Mouse (Mus musculus) left cerebral cortex, postnatal 36 days (tissue): Measurements from ENCODE around the gene Pigh. TPM values are rescaled to one million over a fixed set of nuclear protein-coding genes. Genes with fewer than 3 reads are reported as not detected.

ENCODE experiments used
- DNase-seq, 2 experiments: peaks; one replicate each; pipeline ENCODE4 v3.0.0; 2021 to 2022; ENCODE audit warnings: low spot score in 2 of 2, mixed read lengths in 1 of 2
- intact Hi-C: fragments of 180-260 bp; cut with DNase I; formaldehyde crosslinking; loops from one replicate; pipeline ENCODE4 v1.15.1; 2025
- total RNA-seq, 2 experiments: library from RNA; stranded (reverse); gene quantifications; 2 replicates each; pipeline ENCODE4 v1.2.3; 2021

Pigh gene
- total RNA-seq: 10 to 100 TPM in 1 of 2 experiments, 1 to 10 TPM in 1; 9.3 to 10.8 TPM

DNA sequence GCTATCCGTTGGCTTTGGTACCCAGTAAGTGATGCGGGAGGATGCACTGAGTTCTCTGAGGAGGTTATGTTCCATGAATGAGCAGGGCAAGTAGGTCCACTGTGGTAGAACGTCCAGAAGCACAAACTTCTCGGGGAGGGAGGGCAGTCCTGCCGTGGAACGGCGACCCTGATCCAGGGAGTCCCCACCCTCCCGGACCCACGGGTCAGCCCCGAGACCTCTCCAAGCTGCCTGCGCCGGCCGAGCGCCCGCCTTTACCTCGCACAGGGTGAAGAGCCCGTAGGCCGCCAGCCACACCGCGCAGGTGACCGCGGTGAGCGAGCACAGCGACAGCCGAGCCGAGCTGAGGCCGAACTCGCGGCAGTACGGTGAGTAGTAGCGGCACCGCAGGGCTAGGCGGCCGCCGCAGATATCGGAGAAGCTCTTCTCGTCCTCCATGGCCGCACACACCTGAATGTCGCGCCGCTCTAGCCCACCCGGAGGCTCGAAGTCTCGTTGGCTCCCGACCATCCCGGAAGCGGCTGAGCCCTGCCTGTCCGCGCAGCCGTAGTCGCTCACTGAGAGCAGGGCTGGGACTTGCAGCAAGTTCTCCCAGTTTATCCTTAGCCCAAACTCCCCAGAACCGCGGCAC is at the start of gene Pigh:
Pigh (minus strand) TSS at position 470 of the 631 bp plus-strand sequence.
- intact Hi-C loops: loop anchor here (2.0 kb wide), 1 partner anchor 170 kb away; no protein-coding TSS in a partner anchor
- DNase-seq: peak; percentile 85

DNA sequence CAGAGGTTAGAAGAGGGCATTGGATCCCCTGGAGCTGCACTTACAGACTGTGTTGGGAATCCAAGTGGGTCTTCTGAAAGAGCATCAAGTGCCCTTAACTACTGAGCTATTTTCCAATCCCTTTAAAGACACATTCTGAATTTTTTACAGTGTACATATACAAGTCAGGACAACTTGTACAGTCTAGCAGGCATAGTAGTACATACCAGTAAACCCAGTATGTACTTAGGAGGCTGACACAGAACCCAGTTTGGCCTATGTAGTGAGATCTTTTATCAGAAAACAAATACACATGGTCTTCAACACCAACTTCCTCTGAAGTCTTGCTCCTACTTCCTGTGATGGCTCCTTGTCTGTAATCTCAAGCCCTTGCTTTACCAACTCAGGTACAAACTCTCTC is 49.5 kb upstream of the Pigh start:
- intact Hi-C loops: no loop called here
- DNase-seq: no peak

DNA sequence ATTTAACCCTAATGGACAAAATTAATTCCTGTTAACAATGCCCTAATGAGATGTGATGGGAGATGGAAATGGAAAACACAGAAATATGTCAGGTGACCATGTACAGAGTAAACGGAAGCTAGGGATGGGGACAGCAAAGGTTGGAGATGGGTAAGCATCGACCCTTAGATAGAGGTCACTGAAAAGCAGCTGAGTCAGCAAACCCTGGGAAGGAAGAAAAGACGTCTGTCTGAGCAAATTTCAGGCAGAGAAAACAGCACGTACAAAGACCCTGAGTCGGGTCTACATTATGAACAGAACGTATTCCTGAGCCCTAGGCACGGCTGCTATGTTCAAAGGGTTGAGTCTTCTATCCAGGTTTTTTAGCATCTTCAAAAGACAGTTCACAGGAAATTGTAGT is 47.5 kb upstream of the Pigh start:
- intact Hi-C loops: no loop called here

DNA sequence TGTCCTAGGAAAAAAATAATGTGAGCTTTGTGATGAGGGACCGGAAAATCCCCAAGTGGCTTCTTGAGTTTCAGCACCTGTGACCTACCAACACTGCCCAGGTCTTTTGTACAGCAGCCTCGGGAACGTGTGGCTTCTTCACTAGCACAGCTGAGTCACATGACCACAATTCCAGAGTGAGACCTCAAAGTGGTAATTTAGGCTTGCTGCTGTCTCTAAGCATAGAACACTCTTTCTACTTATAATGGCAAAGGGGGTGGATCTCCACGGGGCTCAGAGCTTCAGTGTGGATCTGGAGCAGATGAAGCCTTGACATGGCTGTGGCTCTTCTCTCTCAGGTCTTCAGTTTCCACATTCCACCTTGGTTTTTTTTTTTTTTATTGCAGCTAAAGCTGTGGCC is 45.7 kb upstream of the Pigh start:
- peak in 1 of 2 experiments; percentile 11 for DNase-seq
- intact Hi-C loops: no loop called here

More for the DNA sequence above, 47.5 kb upstream of the Pigh start:
- DNase-seq: no peak

DNA sequence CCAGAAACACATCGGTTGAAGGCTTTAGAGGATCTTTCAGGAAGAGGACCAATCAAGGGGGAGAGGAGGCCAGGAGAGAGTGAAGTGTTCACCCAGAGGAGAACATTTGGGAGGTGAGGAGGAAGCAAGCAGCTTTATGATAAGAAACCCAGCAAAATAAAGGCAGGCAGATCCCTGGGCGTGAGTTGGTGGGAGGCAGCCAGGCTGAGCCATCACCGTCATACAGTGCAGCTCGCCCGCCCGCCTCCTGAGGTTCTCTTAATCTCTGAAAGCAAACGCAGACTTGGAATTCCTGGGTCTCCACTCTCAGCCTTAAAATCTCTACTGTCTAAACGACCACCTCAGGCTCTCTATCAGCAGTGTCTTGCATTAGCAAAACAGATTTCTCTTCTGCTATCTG is 45.2 kb upstream of the Pigh start:
- peak; percentile 8 to 23 for DNase-seq
- intact Hi-C loops: no loop called here

DNA sequence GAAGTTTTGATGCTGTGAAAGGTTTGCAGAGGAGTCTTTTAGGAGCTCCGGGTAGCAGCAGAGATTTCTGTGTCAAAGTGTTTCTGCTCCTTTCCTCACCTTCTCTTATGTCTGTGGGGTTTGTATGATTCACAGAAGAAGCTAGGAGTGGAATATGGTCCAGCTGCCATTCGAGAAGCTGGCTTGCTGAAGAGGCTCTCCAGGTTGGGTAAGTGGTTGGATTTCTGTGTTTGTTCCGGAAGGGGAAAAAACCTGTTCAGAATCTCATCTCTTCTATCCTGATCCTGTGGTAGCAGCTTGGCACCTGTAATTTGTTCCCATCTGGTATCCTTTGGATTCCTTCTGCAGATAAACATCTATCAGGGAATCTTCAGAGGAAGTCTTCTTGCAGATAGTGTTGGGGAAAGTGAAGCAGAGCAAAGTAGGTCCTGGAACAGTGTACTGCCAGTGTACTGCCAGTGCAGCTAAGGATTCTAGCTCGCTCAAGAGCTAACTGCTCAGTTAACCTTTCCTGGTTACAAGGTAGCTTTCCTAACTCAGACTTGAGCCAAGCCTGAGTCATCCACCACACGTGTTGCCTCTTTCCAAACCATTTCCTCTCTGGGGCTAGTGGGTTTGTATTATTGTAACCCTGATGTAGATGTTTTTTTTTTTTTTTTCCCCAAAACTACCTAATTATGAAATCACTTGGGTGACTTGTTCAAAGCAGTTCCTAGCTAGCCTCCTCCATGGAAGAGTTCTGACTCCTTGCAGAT is 42.4 kb upstream of the Pigh start:
- no peak for DNase-seq
- intact Hi-C loops: no loop called here

DNA sequence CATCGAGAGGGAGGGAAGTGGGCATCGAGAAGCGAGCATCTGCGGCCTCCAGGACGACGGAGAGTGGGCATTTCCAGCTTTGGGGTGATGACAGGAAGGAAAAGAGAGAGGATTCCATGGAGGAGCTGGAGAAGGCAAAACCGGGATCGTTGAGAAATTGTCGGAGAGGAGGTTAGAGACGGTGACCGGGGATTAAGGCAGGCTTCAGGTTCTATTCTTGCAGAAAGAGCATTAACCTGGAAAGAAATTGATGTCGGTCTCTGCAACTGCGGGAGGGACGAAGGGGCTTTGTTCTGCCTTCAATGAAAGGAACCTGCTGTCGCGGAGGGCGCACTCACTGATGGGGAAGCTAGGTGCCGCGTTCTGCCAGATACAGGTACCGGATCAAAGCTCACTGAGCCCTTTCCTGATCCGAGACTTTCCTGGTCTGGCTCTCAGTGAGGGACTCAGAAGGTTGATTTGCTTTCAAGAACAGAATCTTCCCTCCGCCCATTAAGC is 41.8 kb upstream of the Pigh start:
- intact Hi-C loops: no loop called here
- no peak for DNase-seq

DNA sequence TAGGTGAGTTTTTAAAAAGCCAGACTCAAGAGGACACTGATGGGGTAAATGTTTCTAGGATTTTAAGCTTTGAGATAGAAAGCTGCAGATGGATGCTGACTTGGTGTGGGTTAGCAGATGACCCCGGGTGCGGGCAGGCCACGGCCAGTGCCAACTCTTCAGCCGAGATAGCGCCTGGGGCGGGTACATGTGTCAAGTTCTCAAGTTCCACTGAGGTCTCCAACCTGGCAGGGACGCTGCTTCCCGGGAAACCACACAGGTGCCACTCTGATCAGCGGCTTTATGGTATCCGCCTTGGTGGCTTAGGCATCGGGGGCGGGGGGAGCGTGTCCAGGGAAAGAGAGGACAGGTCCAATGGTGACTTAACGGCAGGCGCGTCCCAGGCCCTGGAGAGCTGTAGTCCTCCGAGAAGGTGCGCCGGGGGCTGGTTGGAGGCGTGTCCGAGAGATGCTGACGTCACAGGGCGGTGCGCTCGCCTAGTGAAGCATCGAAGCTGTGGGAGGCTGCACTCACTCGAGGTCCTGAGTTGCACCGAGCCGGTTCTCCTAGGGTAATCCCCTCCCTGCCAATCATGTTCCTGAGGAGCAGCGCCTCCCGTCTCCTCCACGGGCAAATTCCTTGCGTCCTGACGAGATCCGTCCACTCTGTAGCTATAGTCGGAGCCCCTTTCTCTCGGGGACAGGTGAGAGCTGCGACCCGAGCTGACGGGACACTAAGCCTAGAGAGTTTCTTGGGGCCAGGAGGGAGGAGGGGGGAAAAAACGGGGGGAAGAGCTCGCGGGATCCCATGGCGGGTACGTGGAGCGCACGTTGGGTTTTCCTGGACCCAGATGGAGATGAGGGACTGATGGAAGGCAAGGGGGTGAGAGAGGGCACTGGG is 41.1 kb upstream of the Pigh start, which contains the start of gene Arg2:
Arg2 (plus strand) TSS at position 479 of the 879 bp plus-strand sequence.
- peak; percentile 67 to 68 for DNase-seq
- intact Hi-C loops: no loop called here

DNA sequence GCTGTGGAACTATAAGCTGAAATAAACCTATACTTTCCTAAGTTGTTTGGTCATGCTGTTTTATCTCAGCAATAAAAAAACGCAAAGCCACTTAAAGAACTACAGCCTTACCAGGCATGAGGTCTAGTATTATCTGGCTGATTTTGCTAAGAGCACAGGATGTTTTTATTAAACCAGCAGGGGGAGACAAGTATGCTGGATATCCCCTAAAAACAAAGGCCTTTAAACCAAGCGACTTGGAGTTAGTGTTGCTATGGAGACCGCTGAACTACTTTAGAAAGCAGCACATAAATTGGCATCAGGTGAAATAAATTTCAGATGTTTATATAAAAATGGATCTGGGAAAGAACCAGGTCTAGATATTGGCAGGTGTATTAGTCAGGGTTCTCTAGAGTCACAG is 33.4 kb upstream of the Pigh start:
- DNase-seq: no peak
- intact Hi-C loops: no loop called here

DNA sequence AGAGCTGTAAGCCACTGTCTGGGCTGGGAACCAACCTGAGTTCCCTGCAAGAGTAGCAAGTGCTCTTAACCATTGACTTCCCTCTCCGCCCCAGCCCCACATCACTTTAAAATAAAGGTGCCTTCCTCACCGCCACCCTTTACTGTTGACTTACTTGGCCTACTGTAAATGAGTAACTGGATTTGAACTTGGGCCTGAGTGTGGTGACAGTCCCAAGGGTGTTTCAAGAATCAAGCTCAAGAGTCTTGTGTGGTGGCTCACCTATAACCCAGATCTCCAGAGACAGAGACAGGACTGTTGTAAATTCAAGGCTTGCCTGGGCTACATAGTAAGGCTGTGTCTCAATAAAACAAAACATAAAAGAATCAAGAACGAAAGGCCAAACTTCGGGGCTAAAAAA is 29.5 kb upstream of the Pigh start:
- intact Hi-C loops: no loop called here
- no peak for DNase-seq

DNA sequence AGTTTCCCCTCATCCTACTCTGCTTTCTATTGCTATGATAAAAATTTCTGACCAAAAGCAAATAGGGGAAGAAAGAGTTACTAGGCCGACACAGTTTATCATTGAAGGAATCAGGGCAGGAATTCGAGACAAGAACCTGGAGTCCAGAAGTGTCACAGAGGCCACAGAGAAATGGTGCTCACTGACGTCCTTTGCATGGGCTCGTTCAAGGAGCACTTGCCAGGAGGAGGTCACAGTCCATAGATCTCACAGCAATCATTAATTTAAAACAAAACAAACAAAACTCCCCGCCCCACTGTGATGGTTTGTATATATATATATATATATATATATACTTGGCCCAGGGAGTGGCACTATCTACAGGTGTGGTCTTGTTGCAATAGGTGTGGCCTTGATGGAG is 15.9 kb upstream of the Pigh start:
- intact Hi-C loops: no loop called here
- DNase-seq: no peak

DNA sequence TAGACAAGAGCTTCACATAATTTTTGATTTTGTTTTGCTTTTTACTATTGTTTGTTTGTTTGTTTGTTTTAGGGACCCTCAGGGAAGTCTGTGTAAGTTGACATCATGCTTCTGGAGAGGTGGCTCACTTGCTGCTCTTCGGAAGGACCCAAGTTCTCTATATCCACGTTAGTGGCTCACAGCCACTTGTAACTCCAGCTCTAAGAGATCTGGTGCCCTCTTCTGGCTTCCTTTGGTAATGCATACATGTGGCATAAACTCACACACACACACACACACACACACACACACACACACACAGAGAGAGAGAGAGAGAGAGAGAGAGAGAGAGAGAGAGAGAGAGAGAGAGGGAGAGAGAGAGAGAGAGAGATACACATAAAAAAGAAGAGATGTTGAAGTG is 15.1 kb upstream of the Pigh start:
- intact Hi-C loops: no loop called here
- DNase-seq: no peak

DNA sequence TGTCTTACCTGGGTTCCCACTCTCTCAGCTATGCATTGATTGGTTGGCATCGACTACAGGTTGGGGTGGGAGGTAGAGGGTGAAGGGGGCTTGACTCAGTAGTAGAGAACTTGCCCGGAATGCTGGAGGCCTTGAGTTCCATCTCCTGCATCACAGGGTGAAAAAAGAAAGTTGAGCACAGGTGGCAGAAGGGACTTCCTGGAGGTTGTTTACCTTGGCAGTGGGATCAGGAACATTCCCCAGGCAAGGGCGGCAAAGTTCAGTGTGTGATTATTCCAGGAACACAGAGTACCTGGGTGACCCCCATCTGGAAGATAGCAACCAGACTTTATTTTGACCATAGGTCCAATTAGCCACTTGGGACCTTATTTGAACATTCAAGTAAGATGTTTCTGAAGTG is 14.3 kb upstream of the Pigh start:
- DNase-seq: no peak
- intact Hi-C loops: no loop called here

DNA sequence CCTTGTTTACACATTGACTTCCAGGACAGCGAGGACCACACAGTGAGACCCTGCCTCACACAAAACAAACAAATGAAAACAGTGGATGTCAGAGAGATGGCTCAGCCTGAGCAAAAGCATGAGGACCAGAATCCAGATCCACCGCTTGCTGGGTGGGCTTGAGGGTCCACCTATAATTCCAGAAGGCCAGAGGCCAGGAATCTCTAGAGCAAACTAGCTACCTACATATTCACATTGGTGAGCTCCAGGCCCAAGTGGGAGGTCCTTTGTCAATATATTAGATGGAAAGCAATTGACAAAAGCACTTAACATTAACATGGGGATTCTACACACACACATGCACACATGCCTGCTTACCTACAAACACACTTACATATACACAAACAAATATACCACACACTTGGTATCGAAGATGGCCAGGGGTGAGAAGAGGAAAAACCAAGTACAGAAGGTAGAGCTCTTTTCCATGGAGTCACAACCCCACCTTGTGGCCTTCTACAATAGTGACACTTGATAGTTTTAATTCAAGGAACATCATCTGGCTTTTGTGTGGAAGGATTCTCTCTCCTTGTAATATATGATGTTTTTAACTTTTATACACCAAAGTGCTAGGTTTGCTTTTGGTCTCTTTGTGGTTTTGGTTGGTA is 7.8 kb upstream of the Pigh start:
- intact Hi-C loops: loop anchor here (2.0 kb wide), 1 partner anchor 178 kb away; no protein-coding TSS in a partner anchor
- peak in 1 of 2 experiments; percentile 9 for DNase-seq

DNA sequence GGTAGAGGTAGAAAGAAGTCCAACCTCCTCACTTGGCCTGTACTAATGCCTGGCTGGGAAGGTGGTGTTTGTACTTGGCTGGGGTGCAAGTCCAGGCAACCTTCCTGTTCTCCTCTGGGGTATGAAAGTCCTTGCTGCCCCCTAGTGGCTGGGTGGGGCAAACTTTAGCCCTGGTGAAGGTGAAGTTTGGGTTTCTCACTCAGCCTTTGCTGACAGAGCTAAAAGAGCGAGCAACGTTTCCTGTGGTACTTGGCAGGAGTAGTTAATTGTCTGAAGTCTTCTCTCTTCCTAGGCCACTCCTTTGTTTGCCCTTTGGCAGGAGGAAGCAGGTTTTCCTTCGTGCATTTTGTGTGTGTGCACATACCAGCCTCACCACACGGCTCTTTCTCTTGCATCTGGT is 3.1 kb upstream of the Pigh start:
- DNase-seq: peak; percentile 27 to 39
- intact Hi-C loops: loop anchor here (2.0 kb wide), 1 partner anchor 70 kb away; no protein-coding TSS in a partner anchor

DNA sequence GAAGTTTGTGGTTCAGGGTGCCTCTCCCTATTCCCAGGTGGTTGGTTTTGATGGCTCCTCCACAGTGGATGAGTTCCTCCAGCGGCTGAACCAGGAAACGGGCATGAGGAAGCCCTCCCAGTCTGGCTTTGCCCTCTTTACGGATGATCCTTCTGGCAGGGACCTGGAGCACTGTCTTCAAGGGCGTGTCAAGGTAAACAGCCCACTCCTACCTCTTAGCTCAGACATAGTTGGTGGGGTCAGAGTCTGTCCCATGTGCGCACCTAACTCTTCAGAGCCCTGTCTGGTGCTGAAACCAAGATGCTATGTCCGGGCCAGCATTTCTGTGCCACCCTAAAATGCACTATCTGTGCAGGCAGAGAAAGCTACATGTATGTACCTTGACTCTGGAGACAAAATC is 16.1 kb downstream of the Pigh start:
- intact Hi-C loops: no loop called here
- no peak for DNase-seq

DNA sequence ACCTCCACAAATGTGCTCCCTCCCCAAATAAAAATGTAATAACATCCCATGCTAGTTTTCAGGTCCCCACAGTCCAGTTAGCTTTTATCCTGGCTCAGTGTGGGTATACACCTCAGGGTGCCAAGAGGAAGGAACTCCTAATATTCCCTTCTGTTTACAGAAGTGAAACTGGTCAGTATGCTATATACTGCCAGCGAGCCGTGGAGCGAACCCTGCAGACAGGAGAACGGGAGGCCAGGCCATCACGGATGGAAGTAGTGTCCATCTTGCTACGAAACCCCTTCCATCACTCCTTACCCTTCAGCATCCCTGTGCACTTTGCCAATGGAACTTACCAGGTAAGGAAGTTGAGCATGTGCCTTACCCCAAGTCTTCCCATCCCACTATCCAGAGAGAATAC is 16.9 kb downstream of the Pigh start:
- intact Hi-C loops: no loop called here
- no peak for DNase-seq

DNA sequence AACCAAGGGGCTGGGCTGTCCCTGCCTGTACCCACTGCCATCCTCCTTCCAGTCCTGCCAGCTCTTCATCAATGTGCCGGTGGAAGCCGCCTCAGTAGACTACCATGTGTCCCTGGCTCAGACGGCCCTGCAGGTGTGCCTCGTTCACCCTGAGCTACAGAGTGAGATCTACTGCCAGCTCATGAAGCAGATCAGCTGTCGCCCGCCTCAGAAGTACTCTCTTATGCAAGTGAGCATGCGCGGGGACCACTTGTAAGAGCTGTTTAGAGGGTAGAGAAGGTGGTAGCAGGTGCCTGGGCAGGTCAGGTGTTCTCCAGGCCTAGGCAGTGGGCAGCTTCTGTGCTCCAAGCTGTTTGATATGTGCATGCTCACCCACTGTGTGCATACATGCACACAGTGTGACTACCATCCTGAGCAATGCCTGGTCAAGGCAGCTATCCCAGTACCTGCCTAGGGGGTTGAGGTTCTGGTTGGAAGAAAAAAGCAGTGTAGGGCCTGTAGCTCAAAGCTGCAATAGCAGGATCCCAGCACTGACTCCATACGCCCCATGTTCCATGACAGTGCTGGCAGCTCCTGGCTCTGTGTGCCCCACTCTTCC is 18.6 kb downstream of the Pigh start:
- intact Hi-C loops: no loop called here
- DNase-seq: no peak

DNA sequence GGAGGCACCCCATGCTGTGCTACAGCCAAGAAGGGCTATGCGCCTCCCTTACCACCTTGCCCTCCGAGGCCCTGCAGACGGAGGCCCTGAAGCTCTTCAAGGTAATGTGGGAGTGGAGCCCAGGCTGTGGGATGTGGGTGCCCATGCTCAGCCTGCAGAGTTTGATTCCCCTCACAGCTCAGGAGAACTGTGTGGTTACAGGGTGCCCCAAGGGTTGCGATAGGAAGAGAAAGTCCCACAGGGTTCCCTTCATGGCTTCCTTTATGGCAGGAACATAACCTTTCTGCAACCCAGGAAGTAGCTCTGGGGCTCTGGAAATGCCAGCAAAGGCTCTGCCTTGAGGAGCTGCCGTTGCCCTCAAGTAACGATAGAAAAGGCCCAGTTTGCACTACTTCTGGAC is 19.5 kb downstream of the Pigh start:
- intact Hi-C loops: no loop called here

More for the DNA sequence above, 19.5 kb downstream of the Pigh start:
- no peak for DNase-seq
